Mouse (Mus musculus): ENCODE results near the gene Nme7.

- TF ChIP-seq CTCF (IDR thresholded peaks at IDR 0.05; ENCODE audit: low read depth) (no peak), EP300 (IDR thresholded peaks at IDR 0.05; ENCODE audit: low read depth) (no peak)
Observed at GRCm38 (mm10) chr1:164303821-164304220, at the start of gene Nme7.
